Mouse (Mus musculus): ENCODE results near the gene Olfr1262. TPM values are rescaled to one million over a fixed set of nuclear protein-coding genes. Genes with fewer than 3 reads are reported as not detected.

The Olfr1262 gene
- not detected for polyA plus RNA-seq (2014; fragmentation: Illumina TruSeq; extraction: RNeasy Lipid Tissue Mini Kit (QIAGEN cat#74804); ENCODE audit: low replicate concordance)

DNA sequence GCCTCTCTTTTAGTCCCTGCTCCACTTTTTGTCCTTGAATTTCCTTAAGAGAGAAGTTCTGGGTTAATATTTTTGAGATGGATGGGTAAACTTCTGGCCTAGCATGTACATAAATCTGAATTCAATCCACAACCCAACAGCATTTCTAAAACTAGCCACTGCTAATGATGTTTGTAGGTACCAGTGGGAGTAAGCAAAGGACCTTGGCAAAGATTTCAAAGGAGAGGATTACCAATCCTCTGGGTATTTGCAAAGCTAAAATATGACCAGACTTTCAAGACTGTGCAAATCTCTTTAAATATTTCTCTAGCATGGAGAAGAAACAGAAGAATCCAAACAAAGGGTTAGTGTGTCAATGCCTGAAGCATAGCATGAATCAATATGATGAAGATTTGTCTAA, at the start of gene Olfr1262:
Olfr1262 (plus strand) TSS at position 301 of the 400 bp plus-strand sequence.

GRCm38 (mm10) chr2:89974184-89974583, 25.8 kb upstream of the Olfr1262 start, which contains the start of gene Olfr1260:
Olfr1260 (plus strand) TSS chr2:89974340.

DNA sequence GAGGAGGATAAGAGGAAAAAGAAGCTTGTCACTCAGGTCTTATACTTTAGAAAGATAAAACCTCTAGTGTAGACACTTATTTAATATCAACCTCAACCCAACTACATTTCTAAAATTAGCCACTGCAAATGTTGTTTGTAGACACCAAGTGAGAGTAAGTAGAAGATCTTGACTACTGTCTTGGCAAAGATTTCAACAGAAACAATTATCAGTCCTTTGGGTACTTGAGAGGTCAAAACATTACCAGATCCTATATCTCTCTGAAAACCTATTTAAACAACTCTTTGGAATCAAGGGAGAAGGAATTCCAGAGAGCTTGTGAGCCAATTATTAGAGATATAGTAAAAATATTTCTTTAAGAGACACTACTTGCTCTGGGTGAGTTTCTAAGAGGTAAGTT, 9.0 kb upstream of the Olfr1262 start, which contains the start of gene Olfr1261:
Olfr1261 (plus strand) TSS at position 301 of the 400 bp plus-strand sequence.

GRCm38 (mm10) chr2:90011831-90012230, 11.9 kb downstream of the Olfr1262 start, which contains the start of gene Olfr1263:
Olfr1263 (plus strand) TSS chr2:90012131.

GRCm38 (mm10) chr2:90025477-90025876, 25.5 kb downstream of the Olfr1262 start, which contains the start of gene Olfr1264:
Olfr1264 (minus strand) TSS chr2:90025577.

DNA sequence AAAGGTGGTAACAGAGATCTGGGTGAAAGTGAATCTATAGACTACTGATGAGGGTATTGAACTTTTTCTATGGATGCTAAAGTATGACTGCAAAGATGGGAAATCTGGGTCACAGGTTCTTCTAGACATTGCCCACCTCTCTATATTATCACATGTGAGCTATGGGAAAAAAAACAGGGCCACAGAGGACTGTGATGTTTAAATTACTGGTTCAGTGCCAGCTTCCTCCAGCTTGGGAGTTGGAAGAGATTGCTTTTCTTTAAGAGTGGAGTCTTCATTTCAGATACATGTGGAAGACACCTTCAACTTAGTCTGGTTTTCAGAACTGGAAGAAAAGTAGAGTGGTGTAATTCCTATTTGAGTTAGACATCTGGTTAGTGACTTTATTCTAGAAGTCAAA, 35.1 kb downstream of the Olfr1262 start, which contains the start of gene Olfr1265:
Olfr1265 (plus strand) TSS at position 301 of the 400 bp plus-strand sequence.

Other genes with a start within 250 kb of the Olfr1262 start
- gene Olfr1253, start 243.1 kb upstream of the Olfr1262 start, polyA plus RNA-seq (2014; fragmentation: Illumina TruSeq; extraction: RNeasy Lipid Tissue Mini Kit (QIAGEN cat#74804); ENCODE audit: low replicate concordance), result not detected
- gene Olfr1254, start 206.5 kb upstream of the Olfr1262 start, polyA plus RNA-seq (2014; fragmentation: Illumina TruSeq; extraction: RNeasy Lipid Tissue Mini Kit (QIAGEN cat#74804); ENCODE audit: low replicate concordance), result not detected
- not detected for gene Olfr1255, start 188.1 kb upstream of the Olfr1262 start, polyA plus RNA-seq (2014; fragmentation: Illumina TruSeq; extraction: RNeasy Lipid Tissue Mini Kit (QIAGEN cat#74804); ENCODE audit: low replicate concordance)
- gene Olfr1256, start 158.6 kb upstream of the Olfr1262 start, polyA plus RNA-seq (2014; fragmentation: Illumina TruSeq; extraction: RNeasy Lipid Tissue Mini Kit (QIAGEN cat#74804); ENCODE audit: low replicate concordance), result not detected
- not detected for gene Olfr48, start 151.9 kb upstream of the Olfr1262 start, polyA plus RNA-seq (2014; fragmentation: Illumina TruSeq; extraction: RNeasy Lipid Tissue Mini Kit (QIAGEN cat#74804); ENCODE audit: low replicate concordance)
- gene Olfr1257, start 121.7 kb upstream of the Olfr1262 start, polyA plus RNA-seq (2014; fragmentation: Illumina TruSeq; extraction: RNeasy Lipid Tissue Mini Kit (QIAGEN cat#74804); ENCODE audit: low replicate concordance), result not detected
- not detected for gene Olfr1258, start 72.8 kb upstream of the Olfr1262 start, polyA plus RNA-seq (2014; fragmentation: Illumina TruSeq; extraction: RNeasy Lipid Tissue Mini Kit (QIAGEN cat#74804); ENCODE audit: low replicate concordance)
- gene Olfr1259, start 51.5 kb upstream of the Olfr1262 start, polyA plus RNA-seq (2014; fragmentation: Illumina TruSeq; extraction: RNeasy Lipid Tissue Mini Kit (QIAGEN cat#74804); ENCODE audit: low replicate concordance), result not detected
- gene Olfr1260, start 25.8 kb upstream of the Olfr1262 start, polyA plus RNA-seq (2014; fragmentation: Illumina TruSeq; extraction: RNeasy Lipid Tissue Mini Kit (QIAGEN cat#74804); ENCODE audit: low replicate concordance), result not detected
- gene Olfr1261, start 8.9 kb upstream of the Olfr1262 start, polyA plus RNA-seq (2014; fragmentation: Illumina TruSeq; extraction: RNeasy Lipid Tissue Mini Kit (QIAGEN cat#74804); ENCODE audit: low replicate concordance), result not detected
- gene Olfr1263, start 12.0 kb downstream of the Olfr1262 start, polyA plus RNA-seq (2014; fragmentation: Illumina TruSeq; extraction: RNeasy Lipid Tissue Mini Kit (QIAGEN cat#74804); ENCODE audit: low replicate concordance), result not detected
- not detected for gene Olfr1264, start 25.4 kb downstream of the Olfr1262 start, polyA plus RNA-seq (2014; fragmentation: Illumina TruSeq; extraction: RNeasy Lipid Tissue Mini Kit (QIAGEN cat#74804); ENCODE audit: low replicate concordance)
- not detected for gene Olfr1265, start 35.2 kb downstream of the Olfr1262 start, polyA plus RNA-seq (2014; fragmentation: Illumina TruSeq; extraction: RNeasy Lipid Tissue Mini Kit (QIAGEN cat#74804); ENCODE audit: low replicate concordance)
- not detected for gene Olfr140, start 63.4 kb downstream of the Olfr1262 start, polyA plus RNA-seq (2014; fragmentation: Illumina TruSeq; extraction: RNeasy Lipid Tissue Mini Kit (QIAGEN cat#74804); ENCODE audit: low replicate concordance)
- not detected for gene Olfr1269, start 121.3 kb downstream of the Olfr1262 start, polyA plus RNA-seq (2014; fragmentation: Illumina TruSeq; extraction: RNeasy Lipid Tissue Mini Kit (QIAGEN cat#74804); ENCODE audit: low replicate concordance)
- not detected for gene Olfr32, start 142.2 kb downstream of the Olfr1262 start, polyA plus RNA-seq (2014; fragmentation: Illumina TruSeq; extraction: RNeasy Lipid Tissue Mini Kit (QIAGEN cat#74804); ENCODE audit: low replicate concordance)
- not detected for gene Olfr1270, start 152.9 kb downstream of the Olfr1262 start, polyA plus RNA-seq (2014; fragmentation: Illumina TruSeq; extraction: RNeasy Lipid Tissue Mini Kit (QIAGEN cat#74804); ENCODE audit: low replicate concordance)
- not detected for gene Olfr1506, start 224.3 kb downstream of the Olfr1262 start, polyA plus RNA-seq (2014; fragmentation: Illumina TruSeq; extraction: RNeasy Lipid Tissue Mini Kit (QIAGEN cat#74804); ENCODE audit: low replicate concordance)